ENCODE assay signal across 28 mouse cellular contexts in genomic region chr12:41052897-41053296, GRCm38 (mm10).
"Had no signal": no experiment of that assay in that cellular context is flagged by ENCODE, and none has a peak within 500 bp of the region (broad histone marks: within the 10 kb centered on the region; RNA-seq: fewer than 3 reads in every experiment).

No protein-coding gene starts in this region.

- ATAC-seq: hindbrain, embryonic 16.5 days; inflammation-experienced regulatory T-cells, adult 6 months; intestine, embryonic 15.5 days; intestine, postnatal 0 days had no signal

- H3K27ac ChIP-seq: gastrocnemius, adult 2 months; heart, embryonic 10.5 days; hindbrain, embryonic 10.5 days; hindbrain, embryonic 12.5 days; hindbrain, embryonic 14.5 days; intestine, embryonic 15.5 days; layer of hippocampus, adult 2 months; left cerebral cortex, adult 2 months; limb, embryonic 10.5 days; limb, embryonic 12.5 days; liver, embryonic 13.5 days; liver, embryonic 15.5 days had no signal

- H3K4me3 ChIP-seq: gastrocnemius, adult 2 months; heart, embryonic 10.5 days; heart, embryonic 12.5 days; hindbrain, embryonic 10.5 days; hindbrain, embryonic 12.5 days; intestine, embryonic 15.5 days; layer of hippocampus, adult 2 months; left cerebral cortex, adult 2 months; limb, embryonic 10.5 days; limb, embryonic 12.5 days; liver, embryonic 13.5 days; liver, embryonic 15.5 days had no signal

- H3K9me3 ChIP-seq: heart, embryonic 10.5 days; heart, embryonic 12.5 days; hindbrain, embryonic 10.5 days; hindbrain, embryonic 12.5 days; intestine, embryonic 15.5 days; limb, embryonic 10.5 days; limb, embryonic 12.5 days; liver, embryonic 13.5 days; liver, embryonic 15.5 days had no signal

- H3K9ac ChIP-seq: heart, embryonic 12.5 days; hindbrain, embryonic 12.5 days; hindbrain, embryonic 14.5 days; intestine, embryonic 15.5 days; limb, embryonic 12.5 days; liver, embryonic 13.5 days; liver, embryonic 15.5 days had no signal

- H3K27me3 ChIP-seq: heart, embryonic 12.5 days; hindbrain, embryonic 12.5 days; intestine, embryonic 15.5 days; limb, embryonic 12.5 days; liver, embryonic 13.5 days; liver, embryonic 15.5 days had no signal

- H3K4me1 ChIP-seq: heart, embryonic 10.5 days; heart, embryonic 12.5 days; hindbrain, embryonic 10.5 days; hindbrain, embryonic 12.5 days; intestine, embryonic 15.5 days; limb, embryonic 10.5 days; limb, embryonic 12.5 days had no signal

- DNase-seq: gastrocnemius, adult 2 months; gastrocnemius, postnatal 10 days; gastrocnemius, postnatal 25 days; heart, adult 18-20 months; heart, postnatal 10 days; heart, postnatal 4 days; kidney, adult 18-20 months; kidney, adult 8-10 months; kidney, postnatal 10 days; kidney, postnatal 25 days; kidney, postnatal 4 days; liver; liver, embryonic 13.5 days had no signal

- H3K4me2 ChIP-seq: heart, embryonic 12.5 days; hindbrain, embryonic 12.5 days; hindbrain, embryonic 14.5 days; intestine, embryonic 15.5 days; limb, embryonic 12.5 days; liver, embryonic 11.5 days; liver, embryonic 13.5 days; liver, embryonic 15.5 days had no signal

- H3K36me3 ChIP-seq: heart, embryonic 10.5 days; heart, embryonic 12.5 days; hindbrain, embryonic 10.5 days; hindbrain, embryonic 12.5 days; intestine, embryonic 15.5 days; limb, embryonic 10.5 days; limb, embryonic 12.5 days; liver, embryonic 13.5 days; liver, embryonic 15.5 days had no signal
